Mouse (Mus musculus) fat pad, adult 2 months (tissue): Measurements from ENCODE around the gene Trmt61a.
"Not testable (repeated sequence)": the region's sequence is repeated elsewhere in the genome, so short reads cannot be mapped to it uniquely, and the experiment has no call there.

Experiments
- DNase-seq: peaks from one replicate; pipeline ENCODE4 v3.0.0-alpha.2; 2011; ENCODE audit warnings: low read depth, low spot score; ENCODE audit errors: extremely low read depth

The Trmt61a gene

GRCm38 (mm10) chr12:111677882-111678669, at the start of gene Trmt61a:
Trmt61a (plus strand) TSS chr12:111678105.
- no peak for DNase-seq

GRCm38 (mm10) chr12:111648061-111648645, 29.8 kb upstream of the Trmt61a start:
- DNase-seq, result no peak

GRCm38 (mm10) chr12:111652953-111653352, 25.0 kb upstream of the Trmt61a start:
- DNase-seq, result no peak

GRCm38 (mm10) chr12:111653434-111653833, 24.5 kb upstream of the Trmt61a start:
- no peak for DNase-seq

- DNase-seq, result no peak
Measured at GRCm38 (mm10) chr12:111655695-111656094, 22.2 kb upstream of the Trmt61a start.

- DNase-seq, result no peak
Measured at GRCm38 (mm10) chr12:111659331-111659730, 18.6 kb upstream of the Trmt61a start.

GRCm38 (mm10) chr12:111660628-111661027, 17.3 kb upstream of the Trmt61a start:
- DNase-seq, result no peak

GRCm38 (mm10) chr12:111661554-111661953, 16.4 kb upstream of the Trmt61a start:
- not testable (repeated sequence) for DNase-seq

GRCm38 (mm10) chr12:111663228-111664143, 14.4 kb upstream of the Trmt61a start:
- no peak for DNase-seq

GRCm38 (mm10) chr12:111664144-111664634, 13.7 kb upstream of the Trmt61a start:
- DNase-seq, result no peak

GRCm38 (mm10) chr12:111665041-111665880, 12.6 kb upstream of the Trmt61a start:
- DNase-seq, result no peak

GRCm38 (mm10) chr12:111666380-111666779, 11.5 kb upstream of the Trmt61a start:
- DNase-seq, result no peak

- no peak for DNase-seq
Measured at GRCm38 (mm10) chr12:111667421-111667820, 10.5 kb upstream of the Trmt61a start.

- DNase-seq, result no peak
Measured at GRCm38 (mm10) chr12:111668457-111668912, 9.4 kb upstream of the Trmt61a start.

- DNase-seq, result no peak
Measured at GRCm38 (mm10) chr12:111669000-111669788, 8.7 kb upstream of the Trmt61a start.

GRCm38 (mm10) chr12:111669961-111670360, 7.9 kb upstream of the Trmt61a start:
- DNase-seq, result no peak

- no peak for DNase-seq
Measured at GRCm38 (mm10) chr12:111670371-111670971, 7.4 kb upstream of the Trmt61a start.

- DNase-seq, result no peak
Measured at GRCm38 (mm10) chr12:111670976-111671375, 6.9 kb upstream of the Trmt61a start.

GRCm38 (mm10) chr12:111671431-111671902, 6.4 kb upstream of the Trmt61a start:
- no peak for DNase-seq
